Mouse (Mus musculus) naive thymus-derived CD4-positive, alpha-beta T cell, adult 2 months (primary cell): ENCODE results near the gene Flvcr2.

Experiments
- DNase-seq: peaks from one replicate; pipeline ENCODE4 v3.0.0-alpha.2; 2011; ENCODE audit warnings: low read depth

Gene Flvcr2

DNA sequence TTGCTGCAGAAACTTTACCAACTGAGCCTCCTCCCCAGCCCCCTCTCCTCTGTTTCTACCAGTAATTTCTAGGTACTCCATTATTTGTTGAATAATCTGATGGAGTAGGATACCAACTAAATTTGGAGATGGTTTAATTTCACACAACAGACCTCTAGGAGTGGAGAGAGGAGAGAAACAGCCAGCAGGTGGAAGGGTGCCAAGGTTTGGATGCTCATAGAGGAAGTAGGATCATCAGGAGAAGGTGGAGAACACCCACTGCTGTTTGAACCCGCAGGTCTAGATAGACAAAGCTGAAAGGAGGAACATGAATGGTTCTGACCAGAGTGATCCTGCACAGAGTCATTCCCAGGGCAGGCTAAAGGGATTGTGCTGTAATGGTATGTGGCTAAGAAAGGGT is 49.2 kb downstream of the Flvcr2 start:
- no peak for DNase-seq

GRCm38 (mm10) chr12:85800031-85800430 is 53.7 kb downstream of the Flvcr2 start:
- DNase-seq = no peak

DNA sequence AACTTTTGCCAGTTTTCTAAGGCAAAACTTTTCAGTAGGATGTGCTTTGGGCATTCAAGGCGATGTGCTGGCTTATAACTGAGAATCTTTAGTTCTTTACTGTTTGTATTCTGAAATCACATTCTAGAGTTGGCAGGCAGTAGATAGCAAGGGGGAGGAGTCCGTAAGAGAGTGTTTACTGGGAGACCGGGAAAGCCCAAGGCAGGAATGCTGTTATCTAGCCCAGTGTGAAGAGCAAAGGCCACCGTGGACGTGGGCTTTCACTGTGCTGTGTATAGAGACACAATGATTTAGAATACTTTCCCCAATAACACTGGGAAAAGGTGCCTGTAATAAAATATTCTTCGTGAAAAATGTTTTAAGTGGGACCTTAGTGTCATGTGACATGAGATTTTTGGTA is 63.4 kb downstream of the Flvcr2 start:
- DNase-seq = no peak

- no peak for DNase-seq
Observed at GRCm38 (mm10) chr12:85810959-85811358, 64.6 kb downstream of the Flvcr2 start.

- no peak for DNase-seq
Observed at GRCm38 (mm10) chr12:85811676-85812075, 65.3 kb downstream of the Flvcr2 start.

GRCm38 (mm10) chr12:85813599-85813998 is 67.3 kb downstream of the Flvcr2 start:
- DNase-seq = no peak

GRCm38 (mm10) chr12:85822051-85822450 is 75.7 kb downstream of the Flvcr2 start:
- DNase-seq = no peak

- DNase-seq = peak; percentile 98
Observed at GRCm38 (mm10) chr12:85824438-85825264, 78.3 kb downstream of the Flvcr2 start, which contains the start of the genes Erg28 and Ttll5. Erg28 (minus strand) TSS chr12:85824550. Ttll5 (plus strand) TSS chr12:85824659.

GRCm38 (mm10) chr12:85825361-85825760 is 79.0 kb downstream of the Flvcr2 start:
- DNase-seq = no peak

DNA sequence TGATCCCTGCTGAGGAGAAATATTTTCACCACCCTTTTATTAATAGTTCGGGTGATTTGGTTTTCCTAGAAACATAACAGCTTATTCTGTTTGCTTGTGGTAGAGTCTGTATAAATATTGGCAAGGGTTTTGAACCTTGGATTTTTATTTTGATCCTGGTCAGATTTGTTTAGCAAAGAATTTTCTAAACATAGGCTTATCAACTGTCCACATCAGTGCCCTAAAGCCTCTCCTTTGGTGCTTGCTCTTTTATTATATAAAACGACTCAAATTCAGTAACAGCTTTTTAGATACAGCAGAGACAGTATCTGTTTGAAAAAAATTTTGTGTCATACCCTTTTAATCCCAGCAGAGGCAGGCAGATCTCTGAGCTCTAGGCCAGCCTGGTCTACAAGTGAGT is 79.5 kb downstream of the Flvcr2 start:
- no peak for DNase-seq

- DNase-seq = no peak
Observed at GRCm38 (mm10) chr12:85828856-85829255, 82.5 kb downstream of the Flvcr2 start.

- no peak for DNase-seq
Observed at GRCm38 (mm10) chr12:85829866-85830265, 83.5 kb downstream of the Flvcr2 start.

GRCm38 (mm10) chr12:85830691-85831090 is 84.4 kb downstream of the Flvcr2 start:
- DNase-seq = no peak

- no peak for DNase-seq
Observed at GRCm38 (mm10) chr12:85834543-85834942, 88.2 kb downstream of the Flvcr2 start.

DNA sequence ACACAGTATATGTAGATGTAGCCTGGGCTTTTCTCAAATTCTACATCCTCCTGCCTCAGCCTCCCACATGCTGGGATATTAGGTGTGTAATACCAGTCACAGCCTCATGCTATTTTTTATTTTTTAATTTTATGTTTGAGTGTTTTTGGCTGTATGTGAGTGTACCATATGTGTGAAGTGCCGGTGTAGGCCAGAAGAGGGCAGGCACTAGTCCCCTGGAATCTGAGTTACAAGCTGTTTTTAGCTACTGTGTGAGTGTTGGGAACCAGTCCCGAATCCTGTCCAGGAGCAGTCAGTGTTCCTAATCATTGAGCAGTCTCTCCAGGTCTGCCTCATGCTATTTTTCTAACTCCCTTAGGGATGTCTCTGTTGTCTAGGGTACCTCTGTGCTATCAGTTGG is 91.4 kb downstream of the Flvcr2 start:
- DNase-seq = no peak

DNA sequence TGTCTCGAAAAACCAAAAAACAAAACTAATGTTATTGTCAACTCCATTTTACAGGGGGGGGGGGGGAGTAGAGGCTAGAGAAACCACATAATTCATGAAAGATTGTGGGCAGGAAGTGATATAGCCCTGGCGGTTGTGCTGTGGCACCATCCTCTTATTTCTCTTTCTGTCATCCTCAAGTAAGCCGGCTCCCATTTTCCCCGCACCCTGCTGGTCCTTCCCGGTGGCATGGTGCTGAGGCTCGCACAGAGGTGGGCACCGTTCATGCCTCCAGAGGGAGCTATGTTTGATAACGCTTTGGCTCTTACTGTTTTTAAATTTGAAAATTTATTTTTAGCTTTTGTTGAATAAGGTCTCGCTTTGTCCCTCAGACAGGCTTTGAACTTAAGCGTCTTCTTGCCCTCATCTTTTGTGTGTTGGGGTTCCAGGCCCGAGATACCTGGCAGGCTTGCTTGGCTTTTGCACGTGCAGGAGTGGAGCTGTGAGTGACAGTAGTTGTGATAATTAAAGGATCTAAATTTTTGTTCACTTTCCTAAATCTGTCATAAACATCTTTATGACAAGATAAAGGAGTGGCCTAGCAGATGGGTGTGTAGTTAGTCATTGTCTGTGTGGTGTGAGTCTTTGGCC is 93.1 kb downstream of the Flvcr2 start:
- DNase-seq = peak; percentile 49

- DNase-seq = peak; percentile 46
Observed at GRCm38 (mm10) chr12:85848164-85848958, 102.0 kb downstream of the Flvcr2 start.

GRCm38 (mm10) chr12:85850661-85851060 is 104.3 kb downstream of the Flvcr2 start:
- DNase-seq = no peak

DNA sequence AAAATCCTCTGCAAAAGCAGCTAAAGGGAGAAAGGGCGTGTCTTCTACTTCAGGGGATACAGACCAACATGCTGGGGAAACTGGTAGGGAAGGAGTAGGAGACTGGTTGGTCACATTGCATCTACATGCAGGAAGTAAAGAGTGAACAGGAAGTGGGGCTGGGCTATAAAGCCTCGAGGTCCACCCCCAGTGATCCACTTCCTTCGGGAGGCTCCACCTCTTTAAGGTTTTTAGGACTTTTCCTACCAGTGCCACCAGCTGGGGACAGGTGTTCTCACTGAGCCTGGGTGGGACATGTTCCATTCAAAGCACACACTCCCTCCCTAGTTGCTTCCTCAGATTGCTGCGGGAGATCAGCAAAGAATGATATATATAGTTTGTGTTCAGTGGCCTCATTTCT is 107.5 kb downstream of the Flvcr2 start:
- no peak for DNase-seq

GRCm38 (mm10) chr12:85854271-85854670 is 107.9 kb downstream of the Flvcr2 start:
- no peak for DNase-seq

DNA sequence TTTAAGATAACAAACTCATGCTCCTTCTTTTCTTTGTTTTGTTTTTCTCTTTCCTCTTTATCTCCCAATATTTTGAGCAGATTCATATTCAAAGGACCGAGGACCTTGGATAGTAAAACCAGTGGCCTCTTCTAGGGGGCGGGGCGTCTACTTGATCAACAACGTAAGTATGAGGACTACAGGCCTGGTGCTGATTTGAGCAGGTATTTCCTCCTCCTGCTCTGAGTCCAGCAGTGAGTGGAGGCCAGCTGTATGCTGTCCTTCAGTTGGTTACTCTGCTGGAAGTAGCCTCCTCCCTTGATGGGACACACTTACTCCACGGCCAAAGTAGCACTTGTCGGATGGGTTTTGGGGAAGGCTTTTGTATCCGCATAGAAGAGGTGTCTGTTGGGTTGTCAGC is 111.0 kb downstream of the Flvcr2 start:
- no peak for DNase-seq

DNA sequence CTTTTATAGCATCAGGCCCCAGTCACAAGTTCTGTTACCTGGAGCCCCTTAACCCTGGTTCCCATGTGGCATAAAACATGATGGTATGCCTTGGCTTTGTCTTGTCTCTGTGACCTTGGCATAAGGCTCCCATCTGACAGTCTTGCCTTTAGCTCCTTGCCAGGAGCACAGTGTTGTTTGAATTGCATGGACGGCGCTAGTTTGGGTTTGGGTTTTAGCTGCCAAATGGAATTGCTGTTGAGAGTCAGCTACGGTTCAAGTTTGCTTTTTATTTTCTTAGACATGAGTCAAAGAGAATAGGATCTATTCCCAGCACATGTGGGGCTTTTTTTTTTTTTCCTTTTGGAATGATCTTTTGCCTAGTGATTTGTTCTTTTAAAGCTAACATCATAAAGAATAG is 112.8 kb downstream of the Flvcr2 start:
- DNase-seq = no peak
